Mouse (Mus musculus) heart, embryonic 16.5 days (tissue): Measurements from ENCODE around the gene Fgfr1op. TPM values are rescaled to one million over a fixed set of nuclear protein-coding genes. Genes with fewer than 3 reads are reported as not detected.
"Not testable (repeated sequence)": the region's sequence is repeated elsewhere in the genome, so short reads cannot be mapped to it uniquely, and the experiment has no call there.

Experiments
- ATAC-seq: fragments of 200-750 bp; cut with Nextera tagmentation; replicated peaks from 2 replicates; pipeline ENCODE4 v1.8.0; 2017; ENCODE audit warnings: moderate number of reproducible peaks; ENCODE audit not compliant: insufficient read depth, low FRiP score; ENCODE audit errors: extremely low read depth
- H3K27ac ChIP-seq: fragments of 300-500 bp; sonication (generic); 2 replicates; pipeline ENCODE4 v1.5.1; 2014; ENCODE audit warnings: mild to moderate bottlenecking, low read length, control low read depth, moderate library complexity
- H3K27me3 ChIP-seq: fragments of 300-500 bp; sonication (generic); 2 replicates; pipeline ENCODE4 v1.6.1; 2014; ENCODE audit warnings: low read length, mixed read lengths; ENCODE audit not compliant: control insufficient read depth, insufficient read depth
- H3K36me3 ChIP-seq: fragments of 300-500 bp; sonication (generic); 2 replicates; pipeline ENCODE4 v1.6.1; 2014; ENCODE audit not compliant: control insufficient read depth, insufficient read depth
- H3K4me1 ChIP-seq: fragments of 300-500 bp; sonication (generic); 2 replicates; pipeline ENCODE4 v1.6.1; 2014; ENCODE audit warnings: low read length, mixed read lengths; ENCODE audit not compliant: control insufficient read depth, insufficient read depth
- H3K4me2 ChIP-seq: fragments of 300-500 bp; sonication (generic); 2 replicates; pipeline ENCODE4 v1.6.1; 2014; ENCODE audit warnings: low read depth, mild to moderate bottlenecking, control low read depth, low read length
- H3K4me3 ChIP-seq: fragments of 300-500 bp; sonication (generic); 2 replicates; pipeline ENCODE4 v1.5.1; 2014; ENCODE audit warnings: mild to moderate bottlenecking, control low read depth, low read length
- H3K9ac ChIP-seq: fragments of 300-500 bp; sonication (generic); 2 replicates; pipeline ENCODE4 v1.6.1; 2014; ENCODE audit warnings: low read length, control low read depth
- H3K9me3 ChIP-seq: fragments of 300-500 bp; sonication (generic); replicated peaks from 2 replicates; pipeline ENCODE4 v1.6.1; 2016; ENCODE audit warnings: low read length; ENCODE audit not compliant: control insufficient read depth
- WGBS: fragments of 180-500 bp; shearing (Covaris S2); extraction: QIAGEN DNeasy Blood & Tissue Kit; methylation state at CpG from one replicate; pipeline ENCODE4 v1.1.7; 2014; 5-methylcytosine and 5-hydroxymethylcytosine counted together
- polyA plus RNA-seq: library from polyadenylated mRNA; unstranded; fragments of >200 nt; fragmentation: Nextera tagmentation; extraction: Ambion mirVana; gene quantifications from 2 replicates; pipeline ENCODE4 v1.2.1, GENCODE M21; 2015

Gene Fgfr1op
- polyA plus RNA-seq, 1 experiment from 2014 or later: 31.0 TPM

DNA sequence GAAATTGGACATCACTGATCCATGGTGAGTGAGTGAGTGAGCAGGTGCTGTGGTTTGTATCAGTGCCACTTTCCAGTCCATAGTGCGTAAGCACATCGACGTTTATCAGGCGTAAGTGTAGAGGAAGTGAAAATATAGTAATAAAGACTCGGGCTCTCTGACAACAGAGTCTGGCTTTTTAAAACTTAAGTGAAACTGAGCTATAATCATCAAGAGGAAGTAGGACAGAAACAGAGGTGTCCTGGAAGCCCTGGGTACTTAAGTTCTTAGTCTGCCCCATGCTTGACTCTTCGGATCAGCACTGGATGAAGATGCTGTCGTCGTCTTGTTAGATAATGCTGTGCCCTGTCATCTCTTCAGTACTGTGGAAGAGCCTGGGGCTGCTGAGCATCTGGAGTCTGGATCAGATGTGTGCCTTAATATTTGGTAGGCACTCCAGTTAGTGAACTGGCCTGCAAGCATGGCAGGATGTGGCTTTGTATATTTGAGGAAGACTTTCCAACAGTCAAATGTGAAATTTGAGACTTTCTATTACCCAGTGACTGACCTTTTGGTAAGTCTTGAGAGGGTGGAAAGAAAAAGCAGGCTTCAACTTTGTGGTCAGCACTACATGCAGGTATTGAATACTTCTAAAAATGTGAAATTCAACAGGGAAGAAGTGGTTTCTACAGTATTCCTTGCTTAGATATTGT lies 30.5 kb downstream of the Fgfr1op start:
- 73% methylated on average over 8 of the region's 8 CpGs for WGBS
- H3K9me3 ChIP-seq: no peaks in the 10 kb centered on the region
- no peak overlapping the region for H3K4me2 ChIP-seq
- ATAC-seq: no peak
- no peaks in the 10 kb centered on the region for H3K27me3 ChIP-seq
- H3K4me3 ChIP-seq: no peak overlapping the region
- H3K36me3 ChIP-seq: peaks cover 14% of the 10 kb centered on the region
- H3K4me1 ChIP-seq: peaks cover 7% of the 10 kb centered on the region
- no peak overlapping the region for H3K27ac ChIP-seq
- no peak overlapping the region for H3K9ac ChIP-seq

DNA sequence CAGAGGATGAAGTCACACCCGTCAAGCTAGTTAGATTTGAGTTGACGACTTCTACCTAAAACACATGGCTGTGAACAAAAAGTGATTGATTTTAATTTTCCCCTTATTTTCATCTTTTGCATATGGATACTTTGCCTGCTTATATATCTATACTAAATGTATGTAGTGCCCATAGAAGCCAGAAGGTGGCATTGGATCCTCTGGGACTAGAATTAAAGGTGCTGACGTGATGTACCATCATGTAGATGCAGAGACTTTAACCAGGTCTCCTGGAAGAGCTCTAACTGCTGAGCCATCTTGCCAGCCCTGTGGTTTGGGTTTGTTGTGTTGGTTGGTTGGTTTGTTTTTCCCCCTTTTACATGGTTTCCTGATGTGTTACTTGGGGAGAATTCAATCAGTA lies 32.4 kb downstream of the Fgfr1op start:
- Histone ChIP-seq H3K9ac (no peak overlapping the region), H3K4me3 (no peak overlapping the region), H3K4me2 (no peak overlapping the region), H3K27ac (no peak overlapping the region), H3K4me1 (peaks cover 7% of the 10 kb centered on the region), H3K9me3 (no peaks in the 10 kb centered on the region), H3K27me3 (no peaks in the 10 kb centered on the region), H3K36me3 (peaks cover 14% of the 10 kb centered on the region)
- no peak for ATAC-seq
- 73% methylated on average over 3 of the region's 3 CpGs for WGBS

DNA sequence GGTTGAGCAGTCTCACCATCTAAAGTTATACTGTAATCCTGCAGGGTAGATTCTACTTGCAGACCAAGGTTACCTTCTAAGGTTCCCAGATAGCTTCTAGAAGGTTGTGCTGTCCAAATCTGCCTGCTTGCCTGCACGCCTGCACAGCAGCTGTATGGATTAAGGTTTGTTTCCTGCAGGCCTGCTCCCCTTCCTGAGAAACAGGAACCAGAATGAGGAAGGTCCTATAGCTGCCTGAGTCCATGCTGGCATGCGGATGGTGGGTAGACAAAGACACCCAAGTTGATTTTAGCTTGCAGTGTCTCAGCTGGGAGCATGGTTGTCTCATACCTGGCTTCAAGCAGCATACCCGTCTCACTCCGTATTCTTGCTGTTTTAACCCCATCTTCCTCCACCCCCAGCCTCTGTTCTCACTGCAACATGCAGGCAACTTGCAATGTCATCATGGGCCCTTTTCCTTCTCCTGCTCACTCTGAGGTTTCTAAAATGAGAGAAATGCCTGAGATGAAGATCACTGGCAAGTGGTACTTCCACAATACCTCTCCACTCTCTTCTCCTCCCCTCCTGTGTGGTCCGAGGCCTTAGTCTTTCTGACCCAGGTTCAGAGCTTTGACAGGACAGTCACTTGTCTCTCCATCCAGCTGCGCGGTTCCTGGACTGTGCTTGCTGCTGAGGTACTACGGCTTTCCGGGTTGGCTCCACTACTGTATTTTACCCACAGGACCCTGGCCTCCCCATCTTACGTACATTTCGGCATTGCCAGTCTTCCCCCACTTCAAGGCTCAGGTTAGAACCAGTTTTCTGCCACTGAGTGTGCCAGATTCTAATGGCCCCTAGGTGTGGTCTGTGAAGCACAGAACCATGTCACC lies 34.0 kb downstream of the Fgfr1op start:
- 85% methylated on average over 11 of the region's 11 CpGs for WGBS
- no peak overlapping the region for H3K9ac ChIP-seq
- H3K36me3 ChIP-seq: peaks cover 14% of the 10 kb centered on the region
- no peaks in the 10 kb centered on the region for H3K9me3 ChIP-seq
- no peak overlapping the region for H3K27ac ChIP-seq
- H3K4me3 ChIP-seq: no peak overlapping the region
- H3K27me3 ChIP-seq: no peaks in the 10 kb centered on the region
- ATAC-seq: no peak
- 0 out of 2 replicates have a peak, but pooled peaks cover 1% of the 10 kb centered on the region for H3K4me1 ChIP-seq
- no peak overlapping the region for H3K4me2 ChIP-seq

GRCm38 (mm10) chr17:8199936-8200330 lies 34.6 kb downstream of the Fgfr1op start:
- Histone ChIP-seq H3K27me3 (no peaks in the 10 kb centered on the region), H3K4me3 (no peak overlapping the region), H3K9me3 (no peaks in the 10 kb centered on the region), H3K36me3 (peaks cover 8% of the 10 kb centered on the region), H3K4me2 (no peak overlapping the region), H3K9ac (no peak overlapping the region), H3K4me1 (no peaks in the 10 kb centered on the region), H3K27ac (no peak overlapping the region)
- 50% methylated on average over 1 of the region's 1 CpGs for WGBS
- no peak for ATAC-seq

DNA sequence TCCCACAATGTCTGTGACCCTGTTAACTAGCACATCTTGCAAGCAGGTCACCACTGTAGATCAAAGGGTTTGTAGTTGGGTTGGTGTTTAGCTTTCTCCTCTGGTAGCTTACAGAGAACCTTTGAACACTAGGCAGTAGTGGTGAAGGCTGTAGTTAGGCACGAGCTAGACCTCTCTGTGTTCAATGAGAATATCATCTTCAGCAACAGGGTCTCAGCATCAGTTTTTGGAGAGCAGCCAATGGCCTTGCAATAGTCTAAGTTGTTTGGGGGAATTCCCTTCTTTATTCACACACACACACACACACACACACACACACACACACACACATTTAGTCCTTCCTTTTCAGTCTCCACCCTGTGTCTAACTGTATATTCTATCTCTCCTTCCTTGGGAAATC lies 38.2 kb downstream of the Fgfr1op start:
- ATAC-seq: no peak
- Histone ChIP-seq H3K9ac (no peak overlapping the region), H3K4me2 (no peak overlapping the region), H3K36me3 (no peaks in the 10 kb centered on the region), H3K4me1 (no peaks in the 10 kb centered on the region), H3K27me3 (no peaks in the 10 kb centered on the region), H3K27ac (no peak overlapping the region), H3K9me3 (no peaks in the 10 kb centered on the region), H3K4me3 (no peak overlapping the region)
- 67% methylated on average over 1 of the region's 1 CpGs for WGBS

DNA sequence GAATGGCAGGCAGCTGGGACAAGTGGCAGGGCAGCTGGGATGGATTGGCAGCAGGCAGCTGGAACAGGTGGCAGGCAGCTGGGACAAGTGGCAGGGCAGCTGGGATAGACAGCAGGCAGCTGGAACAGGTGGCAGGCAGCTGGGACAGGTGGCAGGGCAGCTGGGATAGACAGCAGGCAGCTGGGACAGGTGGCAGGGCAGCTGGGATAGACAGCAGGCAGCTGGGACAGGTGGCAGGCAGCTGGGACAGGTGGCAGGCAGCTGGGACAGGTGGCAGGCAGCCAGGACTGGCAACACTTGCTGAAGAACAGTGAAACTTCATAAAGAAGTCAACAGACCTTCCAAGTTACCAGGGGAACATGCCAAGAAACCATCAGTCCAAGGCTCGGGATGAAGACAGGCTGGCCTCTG lies 39.9 kb downstream of the Fgfr1op start:
- H3K9ac ChIP-seq, H3K4me1 ChIP-seq, H3K27me3 ChIP-seq, H3K27ac ChIP-seq, H3K4me2 ChIP-seq, H3K36me3 ChIP-seq, H3K4me3 ChIP-seq, ATAC-seq, H3K9me3 ChIP-seq: not testable (repeated sequence)
- 50% methylated on average over 1 of the region's 1 CpGs for WGBS

GRCm38 (mm10) chr17:8206691-8207090 lies 41.4 kb downstream of the Fgfr1op start:
- WGBS: 61% methylated on average over 5 of the region's 5 CpGs
- no peak for ATAC-seq
- H3K9me3 ChIP-seq: no peaks in the 10 kb centered on the region

GRCm38 (mm10) chr17:8209696-8210095 lies 44.4 kb downstream of the Fgfr1op start:
- no peaks in the 10 kb centered on the region; the same call in 1 of the 2 replicates for H3K27me3 ChIP-seq
- no peak overlapping the region for H3K9ac ChIP-seq
- H3K4me3 ChIP-seq: no peak overlapping the region
- WGBS: 86% methylated on average over 2 of the region's 2 CpGs
- H3K4me1 ChIP-seq: no peaks in the 10 kb centered on the region
- H3K27ac ChIP-seq: no peak overlapping the region
- H3K9me3 ChIP-seq: no peaks in the 10 kb centered on the region
- H3K4me2 ChIP-seq: no peak overlapping the region
- ATAC-seq: no peak
- no peaks in the 10 kb centered on the region for H3K36me3 ChIP-seq

More at GRCm38 (mm10) chr17:8206691-8207090, 41.4 kb downstream of the Fgfr1op start:
- Histone ChIP-seq H3K4me1 (no peaks in the 10 kb centered on the region), H3K4me3 (no peak overlapping the region), H3K4me2 (no peak overlapping the region), H3K27me3 (no peaks in the 10 kb centered on the region), H3K27ac (no peak overlapping the region), H3K9ac (no peak overlapping the region), H3K36me3 (no peaks in the 10 kb centered on the region)

GRCm38 (mm10) chr17:8210170-8210569 lies 44.9 kb downstream of the Fgfr1op start:
- H3K36me3 ChIP-seq: no peaks in the 10 kb centered on the region
- no peaks in the 10 kb centered on the region for H3K9me3 ChIP-seq
- no peak overlapping the region for H3K4me3 ChIP-seq
- no peak overlapping the region for H3K9ac ChIP-seq
- H3K4me2 ChIP-seq: no peak overlapping the region
- H3K27ac ChIP-seq: no peak overlapping the region
- ATAC-seq: no peak
- no peaks in the 10 kb centered on the region; the same call in 1 of the 2 replicates for H3K27me3 ChIP-seq
- 49% methylated on average over 3 of the region's 3 CpGs for WGBS
- H3K4me1 ChIP-seq: no peaks in the 10 kb centered on the region
